Mouse (Mus musculus) c-Kit-negative CD71-positive TER-119-positive erythroid progenitor cells, embryonic 14.5 days (primary cell): ENCODE results near the gene Lhpp.
"Not testable (repeated sequence)": the region's sequence is repeated elsewhere in the genome, so short reads cannot be mapped to it uniquely, and the experiment has no call there.

Experiments used
- DNase-seq: peaks from one replicate; pipeline ENCODE4 v3.0.0-alpha.2; 2013; ENCODE audit warnings: low read depth, low spot score

Gene Lhpp

GRCm38 (mm10) chr7:132644605-132645279 is 34.3 kb downstream of the Lhpp start:
- DNase-seq, result no peak

GRCm38 (mm10) chr7:132646514-132646913 is 36.1 kb downstream of the Lhpp start:
- DNase-seq, result no peak

GRCm38 (mm10) chr7:132654412-132654811 is 44.0 kb downstream of the Lhpp start:
- DNase-seq, result no peak

GRCm38 (mm10) chr7:132656075-132656474 is 45.6 kb downstream of the Lhpp start:
- DNase-seq, result peak; percentile 75

- peak; percentile 69 for DNase-seq
Observed at GRCm38 (mm10) chr7:132656548-132656947, 46.1 kb downstream of the Lhpp start.

- DNase-seq, result no peak
Observed at GRCm38 (mm10) chr7:132657371-132658057, 47.1 kb downstream of the Lhpp start.

GRCm38 (mm10) chr7:132658058-132658450 is 47.6 kb downstream of the Lhpp start:
- DNase-seq, result no peak

GRCm38 (mm10) chr7:132658688-132659087 is 48.2 kb downstream of the Lhpp start:
- DNase-seq, result no peak

- no peak for DNase-seq
Observed at GRCm38 (mm10) chr7:132659633-132660032, 49.2 kb downstream of the Lhpp start.

GRCm38 (mm10) chr7:132662831-132663230 is 52.4 kb downstream of the Lhpp start:
- DNase-seq, result not testable (repeated sequence)

GRCm38 (mm10) chr7:132664815-132665214 is 54.4 kb downstream of the Lhpp start:
- no peak for DNase-seq

GRCm38 (mm10) chr7:132665664-132666382 is 55.4 kb downstream of the Lhpp start:
- DNase-seq, result no peak

- DNase-seq, result no peak
Observed at GRCm38 (mm10) chr7:132666516-132666915, 56.1 kb downstream of the Lhpp start.

- no peak for DNase-seq
Observed at GRCm38 (mm10) chr7:132668604-132669003, 58.2 kb downstream of the Lhpp start.

- no peak for DNase-seq
Observed at GRCm38 (mm10) chr7:132669999-132670862, 59.8 kb downstream of the Lhpp start.

- no peak for DNase-seq
Observed at GRCm38 (mm10) chr7:132670863-132671165, 60.4 kb downstream of the Lhpp start.

GRCm38 (mm10) chr7:132672481-132672959 is 62.1 kb downstream of the Lhpp start:
- DNase-seq, result no peak

- DNase-seq, result no peak
Observed at GRCm38 (mm10) chr7:132673931-132674755, 63.7 kb downstream of the Lhpp start.

GRCm38 (mm10) chr7:132675922-132676321 is 65.5 kb downstream of the Lhpp start:
- no peak for DNase-seq

GRCm38 (mm10) chr7:132679117-132679516 is 68.7 kb downstream of the Lhpp start:
- no peak for DNase-seq

- DNase-seq, result no peak
Observed at GRCm38 (mm10) chr7:132679549-132679948, 69.1 kb downstream of the Lhpp start.
